Mouse (Mus musculus) limb, embryonic 11.5 days (tissue): ENCODE measurements at regions not wholly inside any gene's neighbourhood (a gene's known extent, or its start where the extent isn't known, plus 50 kb on each side); places are given as distances from the start of the nearest gene placed in this dataset.

Source experiments
- ATAC-seq: fragments of 200-750 bp; cut with Nextera tagmentation; 2 replicates; pipeline ENCODE4 v1.8.0; 2017; ENCODE audit warnings: low read depth; ENCODE audit not compliant: insufficient number of reproducible peaks, low FRiP score, low TSS enrichment
- DNase-seq: peaks from one replicate; pipeline ENCODE4 v3.0.0-alpha.2; 2015; ENCODE audit warnings: low spot score
- H3K27ac ChIP-seq: fragments of 300-500 bp; sonication (generic); replicated peaks from 2 replicates; pipeline ENCODE4 v1.5.1; 2014; ENCODE audit warnings: low read depth, mild to moderate bottlenecking, low read length
- H3K27me3 ChIP-seq: fragments of 300-500 bp; sonication (generic); 2 replicates; pipeline ENCODE4 v1.6.1; 2014; ENCODE audit warnings: mild to moderate bottlenecking, low read length, mixed read lengths; ENCODE audit not compliant: control insufficient read depth, insufficient read depth
- H3K36me3 ChIP-seq: fragments of 300-500 bp; sonication (generic); 2 replicates; pipeline ENCODE4 v1.6.1; 2014; ENCODE audit warnings: mild to moderate bottlenecking, low read length, moderate library complexity, mixed read lengths; ENCODE audit not compliant: control insufficient read depth, insufficient read depth
- H3K4me1 ChIP-seq: fragments of 300-500 bp; sonication (generic); 2 replicates; pipeline ENCODE4 v1.6.1; 2014; ENCODE audit warnings: low read length, mixed read lengths; ENCODE audit not compliant: control insufficient read depth, insufficient read depth
- H3K4me2 ChIP-seq: fragments of 300-500 bp; sonication (generic); 2 replicates; pipeline ENCODE4 v1.6.1; 2014; ENCODE audit warnings: low read depth, mild to moderate bottlenecking, moderate library complexity; ENCODE audit not compliant: severe bottlenecking
- H3K4me3 ChIP-seq: fragments of 300-500 bp; sonication (generic); 2 replicates; pipeline ENCODE4 v1.5.1; 2014; ENCODE audit warnings: low read depth, low read length
- H3K9ac ChIP-seq: fragments of 300-500 bp; sonication (generic); 2 replicates; pipeline ENCODE4 v1.6.1; 2014; ENCODE audit warnings: mild to moderate bottlenecking, low read length
- H3K9me3 ChIP-seq: fragments of 300-500 bp; sonication (generic); 2 replicates; pipeline ENCODE4 v1.6.1; 2016; ENCODE audit warnings: low read length; ENCODE audit not compliant: control insufficient read depth
- WGBS: fragments of 180-500 bp; shearing (Covaris S2); extraction: QIAGEN DNeasy Blood & Tissue Kit; methylation state at CpG from one replicate; pipeline ENCODE4 v1.1.7; 2014; 5-methylcytosine and 5-hydroxymethylcytosine counted together

- ATAC-seq (no peak), DNase-seq (no peak)
- no peak overlapping the region for H3K27ac ChIP-seq
- no peak overlapping the region for H3K9ac ChIP-seq
- H3K4me2 ChIP-seq = no peak overlapping the region
- H3K9me3 ChIP-seq = no peaks in the 10 kb centered on the region
- no peak overlapping the region for H3K4me3 ChIP-seq
- WGBS = 71% methylated on average over 1 of the region's 1 CpGs
- no peaks in the 10 kb centered on the region for H3K36me3 ChIP-seq
- H3K27me3 ChIP-seq = no peaks in the 10 kb centered on the region
- H3K4me1 ChIP-seq = no peaks in the 10 kb centered on the region
Observed at GRCm38 (mm10) chr14:48747936-48748335, 74.3 kb upstream of the Otx2 start.

GRCm38 (mm10) chr14:48740942-48741602, 67.5 kb upstream of the Otx2 start:
- DNase-seq = no peak
- no peak for ATAC-seq
- Histone ChIP-seq H3K4me2 (no peak overlapping the region), H3K4me1 (no peaks in the 10 kb centered on the region), H3K4me3 (no peak overlapping the region), H3K27ac (no peak overlapping the region), H3K27me3 (no peaks in the 10 kb centered on the region), H3K9me3 (no peaks in the 10 kb centered on the region), H3K36me3 (no peaks in the 10 kb centered on the region), H3K9ac (no peak overlapping the region)
- 63% methylated on average over 7 of the region's 7 CpGs for WGBS

- ATAC-seq (no peak), DNase-seq (no peak)
- no peak overlapping the region for H3K4me2 ChIP-seq
- H3K4me1 ChIP-seq = no peaks in the 10 kb centered on the region
- H3K27ac ChIP-seq = no peak overlapping the region
- no peak overlapping the region for H3K4me3 ChIP-seq
- WGBS = 89% methylated on average over 4 of the region's 4 CpGs
- H3K27me3 ChIP-seq = no peaks in the 10 kb centered on the region
- H3K9me3 ChIP-seq = no peaks in the 10 kb centered on the region
- H3K9ac ChIP-seq = no peak overlapping the region
- H3K36me3 ChIP-seq = no peaks in the 10 kb centered on the region
Observed at GRCm38 (mm10) chr14:48739121-48739520, 65.5 kb upstream of the Otx2 start.

GRCm38 (mm10) chr14:48738641-48739040, 65.0 kb upstream of the Otx2 start:
- ATAC-seq (no peak), DNase-seq (no peak)
- no peak overlapping the region for H3K9ac ChIP-seq
- 91% methylated on average over 10 of the region's 10 CpGs for WGBS
- H3K27me3 ChIP-seq = no peaks in the 10 kb centered on the region
- no peak overlapping the region for H3K27ac ChIP-seq
- no peaks in the 10 kb centered on the region for H3K4me1 ChIP-seq
- no peak overlapping the region for H3K4me3 ChIP-seq
- no peaks in the 10 kb centered on the region for H3K36me3 ChIP-seq
- no peaks in the 10 kb centered on the region for H3K9me3 ChIP-seq
- no peak overlapping the region for H3K4me2 ChIP-seq

GRCm38 (mm10) chr14:48738213-48738612, 64.6 kb upstream of the Otx2 start:
- Histone ChIP-seq H3K9ac (no peak overlapping the region), H3K36me3 (no peaks in the 10 kb centered on the region), H3K4me1 (no peaks in the 10 kb centered on the region), H3K27me3 (no peaks in the 10 kb centered on the region), H3K4me2 (no peak overlapping the region), H3K4me3 (no peak overlapping the region), H3K9me3 (no peaks in the 10 kb centered on the region), H3K27ac (no peak overlapping the region)
- ATAC-seq (no peak), DNase-seq (no peak)
- 78% methylated on average over 10 of the region's 10 CpGs for WGBS

DNA sequence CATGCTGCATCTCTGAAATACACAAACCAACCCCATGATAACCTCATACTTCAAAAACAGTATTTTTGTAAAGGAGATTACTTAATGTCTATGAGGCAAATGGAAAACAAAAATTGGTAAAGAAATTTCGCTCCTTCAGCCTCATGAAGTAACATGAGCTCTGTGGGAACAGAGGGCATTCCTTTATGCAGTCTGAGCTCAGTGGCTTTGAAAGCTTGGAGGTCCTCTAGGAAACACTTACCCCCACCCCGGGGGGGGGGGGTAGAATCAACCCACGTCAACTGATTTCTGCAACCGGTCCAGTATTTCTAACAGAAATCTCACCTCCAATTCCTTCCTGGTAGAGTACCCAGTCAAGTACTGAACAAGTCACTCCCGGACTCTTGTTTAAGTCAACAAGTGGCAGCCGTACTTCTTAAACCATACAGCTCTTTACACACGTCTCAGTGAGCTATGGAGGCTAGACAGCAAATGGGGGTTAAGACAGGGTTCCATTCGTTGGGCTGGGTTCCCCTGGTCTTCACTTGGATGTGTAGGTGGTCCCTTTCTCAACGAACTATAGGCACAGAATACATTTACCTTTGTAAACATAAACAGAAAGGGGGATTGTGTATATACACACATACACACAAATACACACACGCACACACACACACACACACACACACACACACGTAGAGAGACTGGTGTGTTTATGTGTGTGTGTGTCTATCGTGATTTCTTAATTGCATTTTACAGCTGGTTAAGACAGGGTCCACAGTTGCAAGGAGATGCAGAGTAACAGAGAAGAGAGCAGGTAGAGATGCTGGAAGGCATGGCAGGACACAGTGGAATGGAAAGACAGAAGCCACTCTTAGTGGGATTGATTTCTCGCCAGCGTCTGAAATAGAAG, 63.6 kb upstream of the Otx2 start:
- no peak overlapping the region for H3K4me2 ChIP-seq
- ATAC-seq (no peak), DNase-seq (no peak)
- WGBS = 75% methylated on average over 14 of the region's 14 CpGs
- H3K4me3 ChIP-seq = no peak overlapping the region
- H3K27me3 ChIP-seq = no peaks in the 10 kb centered on the region
- H3K27ac ChIP-seq = no peak overlapping the region
- H3K9me3 ChIP-seq = no peaks in the 10 kb centered on the region
- no peaks in the 10 kb centered on the region for H3K4me1 ChIP-seq
- no peaks in the 10 kb centered on the region for H3K36me3 ChIP-seq
- no peak overlapping the region for H3K9ac ChIP-seq

GRCm38 (mm10) chr14:48736211-48736610, 62.6 kb upstream of the Otx2 start:
- no peak overlapping the region for H3K9ac ChIP-seq
- H3K4me3 ChIP-seq = no peak overlapping the region
- no peak for DNase-seq
- H3K36me3 ChIP-seq = no peaks in the 10 kb centered on the region
- H3K27ac ChIP-seq = no peak overlapping the region
- no peaks in the 10 kb centered on the region for H3K4me1 ChIP-seq
- H3K27me3 ChIP-seq = no peaks in the 10 kb centered on the region
- H3K9me3 ChIP-seq = no peaks in the 10 kb centered on the region
- no peak for ATAC-seq
- H3K4me2 ChIP-seq = no peak overlapping the region
- WGBS = 90% methylated on average over 6 of the region's 6 CpGs

GRCm38 (mm10) chr14:48729996-48730395, 56.4 kb upstream of the Otx2 start:
- H3K27me3 ChIP-seq = no peaks in the 10 kb centered on the region
- no peaks in the 10 kb centered on the region; the same call in 1 of the 2 replicates for H3K9me3 ChIP-seq
- no peak for DNase-seq
- no peak overlapping the region for H3K9ac ChIP-seq
- H3K4me1 ChIP-seq = no peaks in the 10 kb centered on the region
- no peak overlapping the region for H3K4me3 ChIP-seq
- H3K36me3 ChIP-seq = no peaks in the 10 kb centered on the region
- H3K27ac ChIP-seq = no peak overlapping the region
- H3K4me2 ChIP-seq = no peak overlapping the region
- WGBS = 88% methylated on average over 2 of the region's 2 CpGs
- ATAC-seq = no peak
